23 mouse cellular contexts compared by ENCODE assay signal in the genomic region with DNA sequence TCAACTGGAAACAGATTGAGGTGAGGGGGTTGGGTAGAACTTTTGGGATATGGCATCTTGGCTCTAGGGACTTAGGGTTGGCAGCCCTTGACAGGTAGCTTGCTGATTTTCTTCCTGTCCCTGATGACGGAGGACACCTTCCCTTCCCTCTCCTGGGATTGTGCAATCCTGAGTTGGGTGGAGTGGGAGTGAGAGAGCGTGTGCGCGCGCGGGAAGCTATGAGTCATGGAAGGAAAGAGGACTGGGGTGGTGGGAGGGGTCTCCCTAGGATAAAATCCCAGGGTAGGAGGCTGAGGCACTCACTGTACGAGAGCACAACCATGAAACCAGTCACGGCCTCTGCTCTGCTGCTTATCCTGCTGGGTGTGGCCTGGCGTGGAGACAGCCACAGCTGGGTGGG. TPM values are rescaled to one million over a fixed set of nuclear protein-coding genes. Genes with fewer than 3 reads are reported as not detected.
DNase-seq lines count a peak whose midpoint lies in the region; ATAC-seq lines count a peak whose summit lies in the region.
"Had no signal": no experiment of that assay in that cellular context is flagged by ENCODE, and none has a peak within 500 bp of the region (broad histone marks: within the 10 kb centered on the region; RNA-seq: fewer than 3 reads in every experiment).

No protein-coding gene starts in this region.

- no peaks in the 10 kb centered on the region for H3K36me3 ChIP-seq in stomach, embryonic 16.5 days (ENCODE audit: control insufficient read depth, insufficient read depth, low read length)
- H3K36me3 ChIP-seq: embryonic facial prominence, embryonic 13.5 days; limb, embryonic 13.5 days; liver, embryonic 15.5 days; neural tube, embryonic 13.5 days had no signal

- H3K4me1 ChIP-seq in stomach, embryonic 16.5 days (ENCODE audit: control insufficient read depth, insufficient read depth, low read length): no peaks in the 10 kb centered on the region
- H3K4me1 ChIP-seq: embryonic facial prominence, embryonic 13.5 days; limb, embryonic 13.5 days; liver, embryonic 15.5 days; neural tube, embryonic 13.5 days had no signal

- no peaks in the 10 kb centered on the region for H3K27me3 ChIP-seq in stomach, embryonic 16.5 days (ENCODE audit: control insufficient read depth, insufficient read depth, low read length)
- H3K27me3 ChIP-seq: embryonic facial prominence, embryonic 13.5 days; limb, embryonic 13.5 days; liver, embryonic 15.5 days; neural tube, embryonic 13.5 days had no signal

- H3K9ac ChIP-seq in stomach, embryonic 16.5 days (ENCODE audit: low read length): peak overlapping the region; percentile 4; the same call in 1 of the 2 replicates
- H3K9ac ChIP-seq: embryonic facial prominence, embryonic 13.5 days; limb, embryonic 13.5 days; liver, embryonic 15.5 days; neural tube, embryonic 13.5 days had no signal

- peak; percentile 45 to 47 for DNase-seq in lung, adult 18-20 months
- no peak for DNase-seq in lung, postnatal 4 days
- peak; percentile 30 for DNase-seq in urinary bladder, postnatal 14 days (ENCODE audit: low spot score)
- no peak for DNase-seq in urinary bladder, adult 2 months (ENCODE audit: low spot score)
- DNase-seq in liver: no peak
- DNase-seq: cerebellum, adult 9-10 months; gastrocnemius, postnatal 25 days; heart, postnatal 10 days; kidney, adult 9 months; kidney, postnatal 25 days; midbrain, embryonic 14.5 days; thymus, postnatal 4 days had no signal

- no peak overlapping the region; the same call in none of the 2 replicates for H3K27ac ChIP-seq in stomach, embryonic 16.5 days (ENCODE audit: low read length)
- H3K27ac ChIP-seq: embryonic facial prominence, embryonic 13.5 days; limb, embryonic 13.5 days; liver, embryonic 15.5 days; neural tube, embryonic 13.5 days had no signal

- H3K4me2 ChIP-seq in stomach, embryonic 16.5 days (ENCODE audit: low read depth, low read length): no peak overlapping the region
- H3K4me2 ChIP-seq: embryonic facial prominence, embryonic 13.5 days; heart, embryonic 11.5 days; limb, embryonic 13.5 days; liver, embryonic 15.5 days; neural tube, embryonic 13.5 days had no signal

- no peaks in the 10 kb centered on the region for H3K9me3 ChIP-seq in stomach, embryonic 16.5 days (replicated peaks; ENCODE audit: control insufficient read depth, low read length)
- H3K9me3 ChIP-seq: limb, embryonic 13.5 days; liver, embryonic 15.5 days; neural tube, embryonic 13.5 days had no signal

- WGBS in stomach, embryonic 16.5 days: 68% methylated on average over 9 of the region's 9 CpGs

- ATAC-seq in granulocyte monocyte progenitor cell, adult 5-6 weeks (replicated peaks; ENCODE audit: poor library complexity, severe bottlenecking): peak; percentile 63
- peak; percentile 59; the same call in 1 of the 2 replicates for ATAC-seq in stomach, embryonic 16.5 days (ENCODE audit: insufficient read depth, low FRiP score)
- ATAC-seq: forebrain, embryonic 16.5 days had no signal

- no peak overlapping the region; the same call in 1 of the 2 replicates for H3K4me3 ChIP-seq in stomach, embryonic 16.5 days (replicated peaks; ENCODE audit: low read length)
- H3K4me3 ChIP-seq: embryonic facial prominence, embryonic 13.5 days; limb, embryonic 13.5 days; liver, embryonic 15.5 days; megakaryocyte, embryonic 14.5 days; neural tube, embryonic 13.5 days had no signal

RNA-seq across cellular contexts. Expression of a gene that starts 11.6 kb away (rescaled TPM):
- 29.5 and 47.2 TPM in 2 replicates for polyA plus RNA-seq in urinary bladder, adult 2 months (2012; rRNA removed)
- not detected in 2 replicates for total RNA-seq in granulocyte monocyte progenitor cell, adult 5-6 weeks (2014; fragmentation: Nextera tagmentation)
- not detected in 2 replicates for total RNA-seq in granulocyte monocyte progenitor cell, adult 5-6 weeks (2017)
- polyA plus RNA-seq in stomach, embryonic 16.5 days (2015; fragmentation: Nextera tagmentation; extraction: Ambion mirVana): 767 and 1,136 TPM in 2 replicates
- total RNA-seq: heart, postnatal 10 days; left cerebral cortex, adult 8-10 months had no signal
- polyA plus RNA-seq: forebrain, embryonic 16.5 days; heart, embryonic 11.5 days; hindbrain, embryonic 11.5 days; midbrain, embryonic 14.5 days had no signal

RNA-seq across cellular contexts. Expression of a gene that starts 12.5 kb away (rescaled TPM):
- polyA plus RNA-seq in urinary bladder, adult 2 months (2012; rRNA removed): 9.8 and 16.2 TPM in 2 replicates
- total RNA-seq in granulocyte monocyte progenitor cell, adult 5-6 weeks (2014; fragmentation: Nextera tagmentation): 68.4 and 69.3 TPM in 2 replicates
- total RNA-seq in granulocyte monocyte progenitor cell, adult 5-6 weeks (2017): 81.3 and 133 TPM in 2 replicates
- 391 and 628 TPM in 2 replicates for polyA plus RNA-seq in stomach, embryonic 16.5 days (2015; fragmentation: Nextera tagmentation; extraction: Ambion mirVana)

RNA-seq across cellular contexts. Expression of a gene that starts 24.8 kb away (rescaled TPM):
- polyA plus RNA-seq in urinary bladder, adult 2 months (2012; rRNA removed): 17.9 and 21.2 TPM in 2 replicates
- 2.4 and 3.7 TPM in 2 replicates for total RNA-seq in granulocyte monocyte progenitor cell, adult 5-6 weeks (2014; fragmentation: Nextera tagmentation)
- total RNA-seq in granulocyte monocyte progenitor cell, adult 5-6 weeks (2017): 1.2 TPM in 1 of 2 replicates, not detected in the other
- polyA plus RNA-seq in stomach, embryonic 16.5 days (2015; fragmentation: Nextera tagmentation; extraction: Ambion mirVana): 62.5 and 98.8 TPM in 2 replicates

RNA-seq across cellular contexts. Expression of a gene that starts 32.6 kb away (rescaled TPM):
- polyA plus RNA-seq in urinary bladder, adult 2 months (2012; rRNA removed): not detected in 2 replicates
- not detected in 2 replicates for total RNA-seq in granulocyte monocyte progenitor cell, adult 5-6 weeks (2014; fragmentation: Nextera tagmentation)
- not detected in 2 replicates for total RNA-seq in granulocyte monocyte progenitor cell, adult 5-6 weeks (2017)
- polyA plus RNA-seq in stomach, embryonic 16.5 days (2015; fragmentation: Nextera tagmentation; extraction: Ambion mirVana): 0.28 and 0.40 TPM in 2 replicates
- total RNA-seq: gastrocnemius, postnatal 25 days; heart, postnatal 10 days; left cerebral cortex, adult 8-10 months had no signal
- polyA plus RNA-seq: liver, embryonic 15.5 days had no signal

RNA-seq across cellular contexts. Expression of a gene that starts 46.8 kb away (rescaled TPM):
- polyA plus RNA-seq in urinary bladder, adult 2 months (2012; rRNA removed): 97.6 and 129 TPM in 2 replicates
- total RNA-seq in granulocyte monocyte progenitor cell, adult 5-6 weeks (2014; fragmentation: Nextera tagmentation): 160 and 219 TPM in 2 replicates
- 71.5 and 106 TPM in 2 replicates for total RNA-seq in granulocyte monocyte progenitor cell, adult 5-6 weeks (2017)
- polyA plus RNA-seq in stomach, embryonic 16.5 days (2015; fragmentation: Nextera tagmentation; extraction: Ambion mirVana): 215 and 232 TPM in 2 replicates

Comparison
In these comparisons a context has a peak if more than half of its experiments do, and no peak if none do; other contexts are left out.
1. DNase-seq: peak in lung, adult 18-20 months (2 of 2) and urinary bladder, postnatal 14 days (single experiment); none in lung, postnatal 4 days (0 of 2), urinary bladder, adult 2 months (single experiment) and liver (single experiment).
2. RNA of a gene that starts 11.6 kb away (polyA plus RNA-seq): 767 to 1,136 TPM in stomach, embryonic 16.5 days; 29.5 to 47.2 TPM in urinary bladder, adult 2 months; every median in the first group is over 10 times any median in the second.
3. RNA of a gene that starts 12.5 kb away (polyA plus RNA-seq): 391 to 628 TPM in stomach, embryonic 16.5 days; 9.8 to 16.2 TPM in urinary bladder, adult 2 months; every median in the first group is over 10 times any median in the second.